Mouse (Mus musculus) midbrain, embryonic 10.5 days (tissue): ENCODE measurements around the gene Rbfox1. TPM values are rescaled to one million over a fixed set of nuclear protein-coding genes. Genes with fewer than 3 reads are reported as not detected.

Source experiments
- DNase-seq: peaks from one replicate; pipeline ENCODE4 v3.0.0-alpha.2; 2017; ENCODE audit warnings: low spot score
- H3K27ac ChIP-seq: fragments of 300-500 bp; sonication (generic); replicated peaks from 2 replicates; pipeline ENCODE4 v1.5.1; 2016; ENCODE audit warnings: mild to moderate bottlenecking
- H3K27me3 ChIP-seq: fragments of 300-500 bp; sonication (generic); 2 replicates; pipeline ENCODE4 v1.6.1; 2016; ENCODE audit warnings: low read depth, mild to moderate bottlenecking; ENCODE audit not compliant: poor library complexity, severe bottlenecking
- H3K36me3 ChIP-seq: fragments of 300-500 bp; sonication (generic); 2 replicates; pipeline ENCODE4 v1.6.1; 2016; ENCODE audit warnings: mild to moderate bottlenecking, moderate library complexity
- H3K4me1 ChIP-seq: fragments of 300-500 bp; sonication (generic); 2 replicates; pipeline ENCODE4 v1.6.1; 2016
- H3K4me3 ChIP-seq: fragments of 300-500 bp; sonication (generic); 2 replicates; pipeline ENCODE4 v1.5.1; 2016; ENCODE audit warnings: mild to moderate bottlenecking, moderate library complexity
- H3K9me3 ChIP-seq: fragments of 300-500 bp; sonication (generic); replicated peaks from 2 replicates; pipeline ENCODE4 v1.6.1; 2016; ENCODE audit warnings: mild to moderate bottlenecking
- WGBS: fragments of 180-500 bp; shearing (Covaris S2); methylation state at CpG from one replicate; pipeline ENCODE4 v1.1.7; 2016; 5-methylcytosine and 5-hydroxymethylcytosine counted together
- polyA plus RNA-seq: library from polyadenylated mRNA; unstranded; fragments of >200 nt; fragmentation: Nextera tagmentation; extraction: Ambion mirVana; gene quantifications from 2 replicates; pipeline ENCODE4 v1.2.1, GENCODE M21; 2016

Gene Rbfox1
- polyA plus RNA-seq, 1 experiment from 2014 or later: 2.5 TPM

DNA sequence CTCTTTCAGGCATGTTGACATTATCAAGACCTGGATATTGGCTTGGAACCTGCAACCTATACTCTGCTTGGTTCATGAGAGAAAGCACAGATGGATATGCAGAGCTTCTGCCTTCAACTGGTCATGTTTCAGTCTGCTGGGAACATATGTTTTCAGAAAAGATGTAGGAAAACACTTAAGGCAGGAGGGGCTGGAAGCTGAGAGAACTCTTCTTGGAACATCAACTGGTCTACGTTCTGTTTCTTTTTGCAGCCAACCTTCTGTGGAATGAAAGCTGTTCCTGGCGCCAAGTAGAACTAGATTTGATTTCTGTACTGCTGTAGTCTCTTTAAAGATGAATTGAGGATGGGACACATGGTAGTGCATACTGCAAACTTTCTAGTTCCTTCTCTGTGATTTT lies 851.4 kb downstream of the Rbfox1 start:
- Histone ChIP-seq H3K9me3 (no peaks in the 10 kb centered on the region), H3K4me1 (no peaks in the 10 kb centered on the region), H3K36me3 (no peaks in the 10 kb centered on the region), H3K27ac (no peak overlapping the region), H3K4me3 (no peak overlapping the region), H3K27me3 (no peaks in the 10 kb centered on the region)
- DNase-seq: no peak
- 94% methylated on average over 2 of the region's 2 CpGs for WGBS

DNA sequence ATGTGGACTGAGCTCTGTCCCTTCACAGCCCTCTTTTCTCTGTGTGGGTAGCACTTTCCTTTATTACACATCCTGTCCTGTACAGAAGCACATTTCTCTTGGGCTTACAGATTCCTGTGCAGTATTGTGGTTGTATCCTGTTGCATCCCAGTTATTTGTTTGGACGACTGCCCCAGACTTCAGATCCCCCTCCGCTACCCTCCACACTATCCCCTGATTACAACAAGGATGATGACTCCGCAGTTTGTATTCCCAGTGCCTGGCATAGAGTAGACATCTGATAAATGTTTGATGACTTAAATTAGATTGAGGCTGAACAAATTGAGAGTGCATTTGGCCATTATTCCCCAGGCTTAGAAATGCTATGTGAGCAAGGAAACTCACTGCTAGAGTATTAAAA lies 851.8 kb downstream of the Rbfox1 start:
- no peaks in the 10 kb centered on the region for H3K4me1 ChIP-seq
- no peak overlapping the region for H3K4me3 ChIP-seq
- DNase-seq: no peak
- H3K9me3 ChIP-seq: no peaks in the 10 kb centered on the region
- WGBS: 91% methylated on average over 3 of the region's 3 CpGs
- no peaks in the 10 kb centered on the region for H3K36me3 ChIP-seq
- H3K27ac ChIP-seq: no peak overlapping the region
- no peaks in the 10 kb centered on the region for H3K27me3 ChIP-seq

DNA sequence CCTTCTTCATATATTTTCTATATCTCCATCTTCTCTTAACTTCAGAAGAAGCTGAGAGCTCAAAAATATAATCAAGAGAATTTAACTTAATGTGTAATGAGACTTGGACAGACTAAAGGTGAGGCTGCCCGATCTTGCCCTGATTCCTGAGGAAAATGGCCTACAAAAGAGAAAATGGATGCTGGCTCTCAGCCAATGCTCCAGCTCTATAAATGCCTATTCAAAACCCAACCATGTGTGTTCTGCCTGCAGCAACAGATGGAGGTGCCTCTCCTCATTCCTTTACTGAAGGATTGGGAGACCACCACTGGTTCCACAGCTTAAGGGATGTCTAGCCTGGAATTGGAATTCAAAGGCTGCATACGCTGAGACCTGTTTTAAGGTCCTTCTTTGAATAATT lies 861.0 kb downstream of the Rbfox1 start:
- H3K4me3 ChIP-seq: no peak overlapping the region
- H3K27me3 ChIP-seq: no peaks in the 10 kb centered on the region
- 93% methylated on average over 2 of the region's 2 CpGs for WGBS
- H3K27ac ChIP-seq: no peak overlapping the region
- peaks cover 3% of the 10 kb centered on the region; the same call in 1 of the 2 replicates for H3K4me1 ChIP-seq
- no peaks in the 10 kb centered on the region for H3K36me3 ChIP-seq
- no peaks in the 10 kb centered on the region for H3K9me3 ChIP-seq
- DNase-seq: no peak

DNA sequence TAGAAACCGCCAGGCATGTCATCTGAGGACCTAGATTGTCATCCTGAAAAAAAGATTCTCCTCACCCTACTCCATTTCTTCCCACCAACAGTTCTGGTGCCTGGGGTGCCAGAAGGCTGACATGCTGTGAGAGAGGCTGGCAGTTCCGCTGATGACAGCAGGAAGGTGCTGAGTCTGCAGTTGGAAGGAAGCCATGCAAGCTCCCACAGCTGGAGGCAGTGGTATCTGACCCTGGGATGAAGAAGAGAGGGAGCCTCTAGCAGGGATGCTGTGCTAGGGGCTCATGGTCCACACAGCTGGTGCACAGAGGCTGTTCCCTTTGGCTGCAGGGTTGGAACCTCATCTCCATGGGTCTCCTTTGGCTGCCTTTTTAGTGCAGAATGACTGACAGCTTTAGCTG lies 865.3 kb downstream of the Rbfox1 start:
- H3K27me3 ChIP-seq: no peaks in the 10 kb centered on the region
- no peak overlapping the region for H3K27ac ChIP-seq
- H3K36me3 ChIP-seq: no peaks in the 10 kb centered on the region
- H3K4me1 ChIP-seq: peaks cover 3% of the 10 kb centered on the region; the same call in 1 of the 2 replicates
- 52% methylated on average over 2 of the region's 2 CpGs for WGBS
- DNase-seq: no peak
- H3K4me3 ChIP-seq: no peak overlapping the region
- no peaks in the 10 kb centered on the region for H3K9me3 ChIP-seq

DNA sequence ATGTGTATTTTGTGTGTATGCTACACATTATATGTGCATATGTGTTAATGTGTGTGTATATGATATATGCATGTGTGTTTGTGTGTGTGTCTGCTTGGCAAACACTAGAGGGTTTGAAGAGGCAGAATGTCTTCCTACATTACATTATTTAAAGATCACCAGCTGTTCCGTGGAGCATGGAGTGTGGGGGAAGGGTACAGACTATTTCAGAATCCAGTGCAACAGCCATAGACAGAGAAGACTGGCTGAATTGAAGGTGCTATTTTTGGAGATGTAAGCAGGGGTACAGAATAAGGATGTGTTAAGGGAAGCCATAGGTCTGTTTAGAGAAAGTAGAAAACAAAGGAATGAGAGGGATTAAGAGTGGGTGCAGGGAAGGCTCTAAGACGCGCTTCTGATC lies 869.7 kb downstream of the Rbfox1 start:
- Histone ChIP-seq H3K4me1 (peaks cover 3% of the 10 kb centered on the region; the same call in 1 of the 2 replicates), H3K4me3 (no peak overlapping the region), H3K9me3 (no peaks in the 10 kb centered on the region), H3K27me3 (no peaks in the 10 kb centered on the region), H3K36me3 (no peaks in the 10 kb centered on the region), H3K27ac (no peak overlapping the region)
- no peak for DNase-seq
- 76% methylated on average over 3 of the region's 3 CpGs for WGBS

DNA sequence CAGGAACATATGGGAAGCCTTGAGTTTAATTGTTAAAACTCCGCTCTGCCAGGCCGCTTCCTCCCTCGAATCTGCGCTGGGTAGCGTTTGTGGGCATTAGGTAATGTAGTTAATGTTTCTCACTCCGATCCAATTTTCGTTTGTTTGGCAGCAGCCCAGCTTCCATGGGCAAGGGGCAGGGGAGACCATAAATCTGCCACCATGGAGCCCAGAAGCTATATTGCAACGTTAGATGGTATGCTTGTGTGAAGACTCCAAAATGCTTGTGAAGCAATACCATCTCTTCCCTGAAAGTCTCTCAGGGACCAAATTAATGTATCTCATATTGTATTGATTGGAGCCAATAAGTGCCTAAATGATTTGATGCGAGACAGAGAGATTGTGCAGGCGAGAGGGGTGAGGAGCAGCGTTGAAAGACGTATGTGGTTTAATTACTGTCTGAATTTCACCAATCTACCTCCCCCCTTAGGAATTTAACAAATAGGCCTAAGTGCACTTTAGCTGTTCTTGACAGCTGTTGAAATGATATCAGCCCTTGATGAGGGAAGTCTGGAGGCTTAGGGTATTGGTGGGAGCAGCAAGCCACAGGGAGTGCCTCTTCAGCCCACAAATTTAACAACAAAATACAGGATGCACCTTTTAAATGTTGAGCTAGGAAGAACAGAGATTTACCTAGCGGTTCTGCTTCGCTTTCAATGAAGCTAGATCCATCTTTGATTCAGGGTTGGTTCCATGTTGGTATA lies 884.5 kb downstream of the Rbfox1 start:
- WGBS: 91% methylated on average over 14 of the region's 14 CpGs
- Histone ChIP-seq H3K27ac (no peak overlapping the region), H3K36me3 (no peaks in the 10 kb centered on the region), H3K4me3 (no peak overlapping the region), H3K27me3 (no peaks in the 10 kb centered on the region), H3K4me1 (peaks cover 4% of the 10 kb centered on the region; the same call in 1 of the 2 replicates), H3K9me3 (no peaks in the 10 kb centered on the region)
- no peak for DNase-seq

DNA sequence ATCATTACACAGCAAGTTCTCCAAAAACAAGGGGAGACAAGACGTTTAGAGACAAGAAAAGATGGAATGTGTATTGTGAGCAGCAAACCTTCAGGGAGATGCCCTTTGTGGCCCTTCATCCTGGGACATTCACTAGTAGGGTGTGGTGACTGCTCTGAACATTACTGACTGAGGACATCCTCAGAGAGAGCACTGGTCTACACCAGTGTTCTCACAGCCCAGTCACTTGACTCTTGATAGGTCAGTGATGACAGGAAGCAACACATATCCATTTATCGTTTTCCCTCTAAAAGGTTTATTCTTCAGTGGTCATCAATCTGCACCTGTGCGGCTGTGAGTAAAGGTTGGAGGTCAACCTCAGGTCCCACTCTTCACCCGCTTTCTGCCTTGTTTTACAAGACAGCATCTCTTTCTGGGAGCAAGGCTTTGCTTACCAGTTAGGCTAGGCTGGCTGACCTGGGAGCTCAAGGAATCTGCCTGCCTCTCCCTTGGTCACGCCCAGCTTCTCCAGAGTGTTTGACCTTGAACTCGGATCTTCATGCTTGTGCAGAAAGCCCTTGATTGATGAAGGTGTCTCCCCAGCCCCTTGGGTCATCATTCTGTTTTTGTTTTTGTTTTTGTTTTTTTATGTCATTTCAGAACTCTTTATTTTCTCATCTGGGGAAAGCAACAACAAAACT lies 892.5 kb downstream of the Rbfox1 start:
- Histone ChIP-seq H3K27ac (no peak overlapping the region), H3K4me3 (no peak overlapping the region), H3K9me3 (no peaks in the 10 kb centered on the region), H3K36me3 (no peaks in the 10 kb centered on the region), H3K4me1 (no peaks in the 10 kb centered on the region), H3K27me3 (no peaks in the 10 kb centered on the region)
- no peak for DNase-seq
- 84% methylated on average over 6 of the region's 6 CpGs for WGBS

DNA sequence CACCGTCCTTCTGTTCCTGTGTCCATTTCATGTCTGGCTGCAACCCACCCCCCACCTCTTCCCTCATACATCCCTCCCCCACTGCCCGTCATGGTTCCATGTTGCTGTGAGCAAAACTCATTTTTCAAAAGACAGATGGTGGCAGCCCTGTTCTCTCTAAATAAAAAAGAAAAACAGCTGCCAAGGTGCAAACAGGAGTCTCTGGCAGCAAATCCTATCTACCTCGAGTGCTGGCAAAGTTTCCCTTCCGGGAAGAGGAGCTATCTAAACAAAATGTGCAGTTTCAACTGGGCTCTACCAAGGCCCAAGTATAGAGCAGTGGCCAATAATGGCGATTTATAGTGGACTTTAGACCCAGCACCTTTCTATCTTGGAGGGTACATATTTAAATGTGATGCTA lies 899.0 kb downstream of the Rbfox1 start:
- H3K36me3 ChIP-seq: no peaks in the 10 kb centered on the region
- 84% methylated on average over 5 of the region's 5 CpGs for WGBS
- no peaks in the 10 kb centered on the region for H3K9me3 ChIP-seq
- DNase-seq: no peak
- H3K27me3 ChIP-seq: no peaks in the 10 kb centered on the region
- H3K27ac ChIP-seq: no peak overlapping the region
- no peaks in the 10 kb centered on the region for H3K4me1 ChIP-seq
- no peak overlapping the region for H3K4me3 ChIP-seq

DNA sequence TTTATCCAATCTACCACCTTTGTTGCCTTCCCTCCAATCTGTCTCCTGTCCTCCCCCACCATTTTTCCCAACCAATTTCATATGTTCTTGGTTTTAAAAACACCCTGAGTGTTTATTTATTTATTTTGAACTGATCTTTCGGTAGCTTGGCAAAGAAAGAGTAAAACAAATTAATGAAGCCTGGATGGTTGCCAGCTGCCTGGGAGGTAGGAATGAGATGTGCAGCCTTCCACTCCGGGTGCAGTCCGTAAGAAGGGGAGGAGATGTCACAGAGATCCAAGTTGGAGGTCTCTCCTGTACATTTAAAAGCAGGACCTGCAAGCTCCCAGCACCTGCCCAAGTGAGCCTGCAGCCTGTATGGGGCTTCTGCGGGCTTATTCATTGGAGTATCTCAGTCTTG lies 899.9 kb downstream of the Rbfox1 start:
- no peaks in the 10 kb centered on the region for H3K9me3 ChIP-seq
- no peak overlapping the region for H3K4me3 ChIP-seq
- H3K27ac ChIP-seq: no peak overlapping the region
- no peaks in the 10 kb centered on the region for H3K36me3 ChIP-seq
- WGBS: 79% methylated on average over 4 of the region's 4 CpGs
- DNase-seq: no peak
- H3K4me1 ChIP-seq: no peaks in the 10 kb centered on the region
- no peaks in the 10 kb centered on the region for H3K27me3 ChIP-seq

DNA sequence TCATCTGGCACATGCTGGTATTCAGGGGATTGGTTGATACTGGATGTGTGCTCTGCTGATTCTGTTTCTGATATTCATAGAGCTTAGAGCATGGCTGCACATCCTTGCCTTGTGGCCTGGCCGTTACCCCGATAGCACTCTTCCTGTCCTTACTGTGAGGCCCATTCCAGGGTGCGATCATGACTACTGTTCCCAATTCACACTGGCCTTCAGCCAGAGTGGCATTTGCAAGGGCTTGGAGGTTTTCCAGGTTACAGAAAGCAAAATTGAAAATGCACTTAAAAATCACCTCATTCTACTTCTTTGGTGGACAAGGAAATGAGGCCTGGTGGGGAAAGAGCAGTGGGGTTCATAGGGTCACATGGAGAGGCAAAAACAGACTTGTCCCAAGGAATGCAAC lies 906.1 kb downstream of the Rbfox1 start:
- DNase-seq: no peak
- no peaks in the 10 kb centered on the region for H3K9me3 ChIP-seq
- WGBS: 94% methylated on average over 3 of the region's 3 CpGs
- no peak overlapping the region for H3K27ac ChIP-seq
- H3K4me3 ChIP-seq: no peak overlapping the region
- H3K4me1 ChIP-seq: no peaks in the 10 kb centered on the region
- H3K36me3 ChIP-seq: no peaks in the 10 kb centered on the region
- no peaks in the 10 kb centered on the region for H3K27me3 ChIP-seq

DNA sequence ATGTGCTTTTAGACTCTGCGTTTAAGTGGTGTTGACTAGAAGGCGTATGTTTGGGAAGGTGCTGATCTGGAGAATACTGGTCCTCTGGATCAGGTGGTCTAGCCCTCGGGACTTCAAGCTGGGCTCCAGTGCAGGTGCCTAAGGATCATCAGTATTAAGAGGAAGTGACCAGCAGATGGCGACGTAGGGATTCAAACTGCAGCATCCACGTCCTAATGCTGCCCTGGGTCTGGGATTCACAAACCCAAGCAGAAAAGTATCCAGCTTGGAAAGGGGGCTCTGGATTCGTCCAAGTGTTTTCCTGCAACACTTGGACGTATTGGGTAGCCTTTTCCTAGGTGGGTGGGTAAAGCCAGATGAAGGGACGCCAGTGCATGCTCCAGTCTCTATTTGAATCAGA lies 906.5 kb downstream of the Rbfox1 start:
- Histone ChIP-seq H3K27ac (no peak overlapping the region), H3K4me1 (no peaks in the 10 kb centered on the region), H3K27me3 (no peaks in the 10 kb centered on the region), H3K4me3 (no peak overlapping the region), H3K36me3 (no peaks in the 10 kb centered on the region), H3K9me3 (no peaks in the 10 kb centered on the region)
- peak; percentile 58 for DNase-seq
- WGBS: 16% methylated on average over 9 of the region's 9 CpGs

DNA sequence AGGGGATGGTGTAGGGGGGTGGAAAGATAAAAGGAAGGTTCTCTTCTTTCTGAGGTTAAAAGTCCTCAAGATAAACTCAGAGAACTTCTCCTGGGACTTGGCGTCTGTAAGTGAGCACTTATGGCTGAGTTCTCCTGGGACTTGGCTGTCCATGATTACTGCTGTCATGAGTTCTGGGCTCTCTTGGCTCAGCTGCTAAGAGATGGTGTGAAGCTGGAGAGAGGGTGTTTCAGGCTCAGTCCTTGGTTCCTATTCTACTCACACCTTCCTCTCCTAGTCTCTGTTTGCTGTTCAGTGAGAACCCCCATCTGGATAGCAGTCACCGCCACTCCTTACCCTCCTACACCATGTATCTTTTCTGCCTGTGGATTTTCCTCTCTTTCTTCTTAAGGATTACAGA lies 921.1 kb downstream of the Rbfox1 start:
- Histone ChIP-seq H3K36me3 (no peaks in the 10 kb centered on the region), H3K27ac (no peak overlapping the region), H3K4me3 (no peak overlapping the region), H3K9me3 (no peaks in the 10 kb centered on the region), H3K4me1 (no peaks in the 10 kb centered on the region), H3K27me3 (no peaks in the 10 kb centered on the region)
- DNase-seq: no peak
- 93% methylated on average over 2 of the region's 2 CpGs for WGBS

DNA sequence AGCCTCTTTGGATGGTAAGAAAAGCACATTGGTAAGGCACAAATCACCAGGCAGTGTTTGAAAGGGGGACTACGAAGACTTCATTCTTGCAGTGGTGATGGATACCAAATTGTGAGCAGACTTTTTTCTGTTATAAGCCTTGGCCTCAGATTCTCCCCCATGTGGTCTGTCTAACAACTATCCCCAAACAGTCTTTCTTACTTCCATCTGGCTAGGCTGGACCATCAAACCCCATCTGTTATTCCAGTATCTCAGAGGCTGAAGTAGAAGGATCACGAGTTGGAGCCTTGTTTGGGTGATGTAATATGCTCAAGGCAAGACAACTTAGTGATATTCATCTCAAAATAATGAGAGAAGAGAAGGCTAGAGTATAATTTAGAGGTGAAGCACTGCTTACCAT lies 922.7 kb downstream of the Rbfox1 start:
- Histone ChIP-seq H3K4me3 (no peak overlapping the region), H3K9me3 (no peaks in the 10 kb centered on the region), H3K27me3 (no peaks in the 10 kb centered on the region), H3K36me3 (no peaks in the 10 kb centered on the region), H3K4me1 (no peaks in the 10 kb centered on the region), H3K27ac (no peak overlapping the region)
- DNase-seq: no peak
- 88% methylated on average over 2 of the region's 2 CpGs for WGBS
